Mouse (Mus musculus) brown adipose tissue, adult 24 weeks (tissue): ENCODE measurements at regions not wholly inside any gene's neighbourhood (a gene's known extent, or its start where the extent isn't known, plus 50 kb on each side); places are given as distances from the start of the nearest gene placed in this dataset.

Experiments
- H3K27ac ChIP-seq: fragments of 200-500 bp; replicated peaks from 2 replicates; pipeline ENCODE4 v1.5.1; 2012; ENCODE audit warnings: low read depth, mild to moderate bottlenecking, low read length
- H3K4me1 ChIP-seq: fragments of 200-500 bp; 2 replicates; pipeline ENCODE4 v1.6.1; 2012; ENCODE audit warnings: low read length, mixed read lengths; ENCODE audit not compliant: control insufficient read depth, insufficient read depth, insufficient read length
- H3K4me3 ChIP-seq: fragments of 200-500 bp; 2 replicates; pipeline ENCODE4 v1.5.1; 2012; ENCODE audit warnings: low read depth, mild to moderate bottlenecking, low read length, moderate library complexity; ENCODE audit not compliant: insufficient read depth

GRCm38 (mm10) chr9:84861600-84861999, 451.0 kb upstream of the Gm11114 start:
- Histone ChIP-seq H3K4me3 (no peak overlapping the region), H3K27ac (no peak overlapping the region), H3K4me1 (no peaks in the 10 kb centered on the region)

DNA sequence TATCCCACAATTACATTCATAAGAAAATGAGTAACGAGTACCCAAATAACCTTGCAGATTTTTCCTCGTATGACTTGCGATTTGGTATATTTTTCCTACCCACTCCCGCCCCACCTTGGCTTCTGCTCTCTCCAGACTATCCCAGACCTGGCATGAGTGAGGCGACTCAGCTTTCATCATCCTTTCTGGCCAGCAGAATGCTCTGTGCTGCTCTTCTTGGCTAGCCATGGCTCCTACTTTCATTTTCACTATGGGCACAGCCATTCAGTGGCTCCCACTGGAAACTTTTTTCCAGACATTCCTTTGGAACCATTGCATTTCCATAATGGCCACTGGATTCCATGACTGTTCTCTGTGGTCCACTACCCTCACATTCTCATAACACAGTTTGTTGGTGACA, 449.1 kb upstream of the Gm11114 start:
- Histone ChIP-seq H3K27ac (no peak overlapping the region), H3K4me3 (no peak overlapping the region), H3K4me1 (no peaks in the 10 kb centered on the region)

DNA sequence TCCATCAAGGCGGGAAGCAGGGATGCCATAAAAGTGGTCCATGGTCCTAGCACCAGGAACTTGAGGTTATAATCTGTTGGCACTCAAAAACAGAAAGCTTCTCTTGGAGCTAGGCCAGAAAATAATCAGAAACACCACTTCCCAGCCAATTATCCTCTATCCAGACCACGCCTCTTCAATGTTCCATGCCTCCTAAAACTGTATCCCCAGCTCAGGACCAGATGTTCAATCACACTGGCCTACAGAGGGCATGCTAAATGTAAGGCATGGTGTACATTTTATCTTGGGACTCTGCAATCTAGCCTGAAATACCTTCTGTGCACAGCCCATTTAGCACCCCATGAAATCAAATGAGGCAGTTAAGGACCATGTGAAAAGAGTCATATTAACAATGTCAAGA, 418.4 kb upstream of the Gm11114 start:
- Histone ChIP-seq H3K27ac (no peak overlapping the region), H3K4me1 (no peaks in the 10 kb centered on the region), H3K4me3 (no peak overlapping the region)

GRCm38 (mm10) chr9:84896073-84896472, 416.5 kb upstream of the Gm11114 start:
- no peak overlapping the region for H3K4me3 ChIP-seq
- no peaks in the 10 kb centered on the region for H3K4me1 ChIP-seq
- no peak overlapping the region for H3K27ac ChIP-seq

- Histone ChIP-seq H3K4me3 (no peak overlapping the region), H3K27ac (no peak overlapping the region), H3K4me1 (no peaks in the 10 kb centered on the region)
Measured at GRCm38 (mm10) chr9:84900643-84901042, 411.9 kb upstream of the Gm11114 start.

DNA sequence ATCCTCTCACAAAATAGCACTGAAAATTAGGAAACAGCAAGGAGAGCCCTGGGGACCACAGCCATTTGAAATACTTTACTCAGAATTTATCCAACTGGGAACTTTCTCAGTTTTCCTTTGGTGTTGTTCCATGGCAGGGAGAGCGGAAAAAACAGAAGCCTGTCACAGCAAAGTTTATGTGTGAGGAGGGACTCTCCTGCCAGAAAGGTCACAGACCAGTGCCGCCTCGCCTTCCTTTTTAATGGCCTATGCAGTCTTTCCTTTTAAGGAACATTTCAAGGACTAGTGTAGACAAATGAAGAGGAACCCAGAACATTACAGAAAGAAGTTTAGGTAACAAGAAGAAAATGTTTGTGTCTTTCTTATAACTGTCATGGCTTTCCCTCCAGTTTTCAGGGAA, 406.3 kb upstream of the Gm11114 start:
- peak overlapping the region; percentile 47 for H3K27ac ChIP-seq

GRCm38 (mm10) chr9:84913321-84913720, 399.3 kb upstream of the Gm11114 start:
- no peak overlapping the region for H3K4me3 ChIP-seq
- H3K4me1 ChIP-seq: no peaks in the 10 kb centered on the region; the same call in 1 of the 2 replicates
- no peak overlapping the region for H3K27ac ChIP-seq

More for the DNA sequence above, 406.3 kb upstream of the Gm11114 start:
- Histone ChIP-seq H3K4me3 (no peak overlapping the region), H3K4me1 (no peaks in the 10 kb centered on the region; the same call in 1 of the 2 replicates)

DNA sequence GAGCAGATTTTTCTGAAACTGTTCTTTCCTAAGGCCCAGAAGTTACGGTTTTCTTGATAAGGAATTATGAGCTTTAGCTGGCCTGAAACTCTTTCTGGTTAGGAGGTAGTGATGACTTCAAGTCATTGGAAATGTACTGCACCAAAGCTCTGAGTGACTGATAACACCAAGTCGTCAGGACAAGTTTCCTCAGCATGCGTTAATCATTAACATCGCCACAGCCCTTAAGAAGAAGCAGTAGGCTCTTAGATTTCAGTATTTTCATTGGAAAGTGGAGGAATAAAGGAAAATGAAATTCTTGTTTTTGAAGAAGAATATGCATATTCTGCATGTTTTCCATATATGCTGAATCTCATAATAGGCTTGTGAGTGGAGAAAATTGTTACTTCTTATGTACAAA, 390.3 kb upstream of the Gm11114 start:
- Histone ChIP-seq H3K4me1 (no peaks in the 10 kb centered on the region), H3K27ac (no peak overlapping the region), H3K4me3 (no peak overlapping the region)

DNA sequence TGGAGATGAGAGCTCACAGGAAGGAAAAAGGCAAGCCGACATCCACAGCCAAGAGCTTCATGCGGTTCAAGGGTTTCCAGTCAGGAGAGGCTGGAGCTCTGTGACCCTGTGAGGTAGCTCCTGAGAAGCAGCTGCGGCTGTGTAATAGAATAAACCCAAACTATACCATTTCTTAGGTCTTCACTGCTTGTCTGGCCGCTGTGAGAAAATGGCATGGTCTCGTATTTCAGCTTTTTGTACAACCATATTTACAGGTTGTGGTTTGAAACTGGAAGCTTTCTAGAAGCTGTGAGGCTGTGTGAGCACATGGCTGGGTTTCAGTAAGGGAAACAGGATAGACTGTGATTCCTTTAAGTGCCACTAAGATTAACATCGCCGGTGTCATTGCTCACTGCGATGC, 388.6 kb upstream of the Gm11114 start:
- Histone ChIP-seq H3K27ac (no peak overlapping the region), H3K4me3 (no peak overlapping the region), H3K4me1 (no peaks in the 10 kb centered on the region)

- no peaks in the 10 kb centered on the region for H3K4me1 ChIP-seq
- H3K4me3 ChIP-seq: no peak overlapping the region
- H3K27ac ChIP-seq: no peak overlapping the region
Measured at GRCm38 (mm10) chr9:84936291-84937055, 376.1 kb upstream of the Gm11114 start.

GRCm38 (mm10) chr9:84966558-84967154, 345.9 kb upstream of the Gm11114 start:
- no peak overlapping the region for H3K27ac ChIP-seq
- H3K4me1 ChIP-seq: no peaks in the 10 kb centered on the region
- H3K4me3 ChIP-seq: no peak overlapping the region

GRCm38 (mm10) chr9:84969975-84970608, 342.5 kb upstream of the Gm11114 start:
- Histone ChIP-seq H3K27ac (no peak overlapping the region), H3K4me1 (no peaks in the 10 kb centered on the region), H3K4me3 (no peak overlapping the region)

GRCm38 (mm10) chr9:84977470-84977869, 335.1 kb upstream of the Gm11114 start:
- H3K27ac ChIP-seq: no peak overlapping the region
- no peak overlapping the region for H3K4me3 ChIP-seq
- H3K4me1 ChIP-seq: no peaks in the 10 kb centered on the region

DNA sequence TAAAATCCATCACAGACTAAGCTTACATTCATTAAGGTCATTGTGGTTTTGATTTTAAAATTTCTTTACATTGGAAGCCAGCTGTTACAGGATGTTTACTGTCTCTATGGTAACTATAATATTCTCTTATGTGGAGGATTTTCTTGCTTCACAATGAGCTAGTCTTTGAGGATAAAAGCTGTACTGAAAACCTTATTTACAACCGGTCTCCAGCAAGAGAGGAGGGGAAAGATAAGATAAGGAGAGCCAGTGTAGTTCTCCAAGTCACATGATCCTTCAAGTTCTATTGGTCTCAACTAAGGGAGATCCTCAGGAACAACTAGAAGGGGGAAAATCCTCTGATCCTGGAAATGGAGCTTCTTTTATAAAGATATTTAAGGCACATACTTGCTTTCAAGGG, 309.2 kb upstream of the Gm11114 start:
- Histone ChIP-seq H3K27ac (no peak overlapping the region), H3K4me3 (no peak overlapping the region)

GRCm38 (mm10) chr9:85011361-85011760, 301.2 kb upstream of the Gm11114 start:
- Histone ChIP-seq H3K4me3 (no peak overlapping the region), H3K4me1 (no peaks in the 10 kb centered on the region), H3K27ac (no peak overlapping the region)

More for the DNA sequence above, 309.2 kb upstream of the Gm11114 start:
- no peaks in the 10 kb centered on the region for H3K4me1 ChIP-seq
